ENCODE assay signal across 18 mouse cellular contexts in genomic region chr2:144161852-144162251, GRCm38 (mm10).
A peak's percentile ranks its signal among the peaks of the same experiment; 100 is the strongest.
DNase-seq lines count a peak whose midpoint lies in the region; ATAC-seq lines count a peak whose summit lies in the region.
"Had no signal": no experiment of that assay in that cellular context is flagged by ENCODE, and none has a peak within 500 bp of the region (broad histone marks: within the 10 kb centered on the region; RNA-seq: fewer than 3 reads in every experiment).

No protein-coding gene starts in this region.

- no peaks in the 10 kb centered on the region for H3K36me3 ChIP-seq in heart, embryonic 10.5 days
- H3K36me3 ChIP-seq in embryonic facial prominence, embryonic 14.5 days (ENCODE audit: control insufficient read depth, insufficient read depth, low read length): no peaks in the 10 kb centered on the region
- H3K36me3 ChIP-seq in stomach, embryonic 15.5 days: no peaks in the 10 kb centered on the region
- H3K36me3 ChIP-seq: G1E; liver, embryonic 15.5 days had no signal

- no peak for ATAC-seq in embryonic facial prominence, embryonic 14.5 days (ENCODE audit: low read depth)
- ATAC-seq in stomach, embryonic 15.5 days (ENCODE audit: insufficient read depth, low FRiP score, low read depth): no peak
- ATAC-seq: forebrain, embryonic 14.5 days had no signal

- no peaks in the 10 kb centered on the region for H3K9me3 ChIP-seq in heart, embryonic 10.5 days
- no peaks in the 10 kb centered on the region for H3K9me3 ChIP-seq in embryonic facial prominence, embryonic 14.5 days (ENCODE audit: control insufficient read depth, low read length)
- no peaks in the 10 kb centered on the region for H3K9me3 ChIP-seq in stomach, embryonic 15.5 days
- H3K9me3 ChIP-seq: G1E; liver, embryonic 15.5 days had no signal

- no peak overlapping the region for H3K4me3 ChIP-seq in heart, embryonic 10.5 days
- H3K4me3 ChIP-seq in embryonic facial prominence, embryonic 14.5 days (ENCODE audit: low read depth, low read length): no peak overlapping the region
- H3K4me3 ChIP-seq in stomach, embryonic 15.5 days (replicated peaks): no peak overlapping the region
- H3K4me3 ChIP-seq: liver, embryonic 15.5 days had no signal

- peaks cover 32% of the 10 kb centered on the region for H3K4me1 ChIP-seq in heart, embryonic 10.5 days
- H3K4me1 ChIP-seq in embryonic facial prominence, embryonic 14.5 days (ENCODE audit: control insufficient read depth, insufficient read depth, low read length): peaks cover 62% of the 10 kb centered on the region
- H3K4me1 ChIP-seq in stomach, embryonic 15.5 days: peaks cover 34% of the 10 kb centered on the region

- no peak overlapping the region for H3K9ac ChIP-seq in embryonic facial prominence, embryonic 14.5 days (ENCODE audit: low read depth, low read length)
- no peak overlapping the region for H3K9ac ChIP-seq in stomach, embryonic 15.5 days
- H3K9ac ChIP-seq: hindbrain, embryonic 14.5 days; liver, embryonic 15.5 days had no signal

- H3K4me2 ChIP-seq in embryonic facial prominence, embryonic 14.5 days (ENCODE audit: low read depth, low read length): no peak overlapping the region
- H3K4me2 ChIP-seq in stomach, embryonic 15.5 days: no peak overlapping the region
- H3K4me2 ChIP-seq: hindbrain, embryonic 14.5 days; liver, embryonic 15.5 days had no signal

- H3K27me3 ChIP-seq in heart, embryonic 10.5 days (ENCODE audit: insufficient read depth, poor library complexity, severe bottlenecking): peaks cover 36% of the 10 kb centered on the region; the same call in 1 of the 2 replicates
- no peaks in the 10 kb centered on the region for H3K27me3 ChIP-seq in embryonic facial prominence, embryonic 14.5 days (replicated peaks; ENCODE audit: control insufficient read depth, insufficient read depth, low read length)
- H3K27me3 ChIP-seq in stomach, embryonic 15.5 days (replicated peaks): no peaks in the 10 kb centered on the region

- no peak overlapping the region for H3K27ac ChIP-seq in heart, embryonic 10.5 days
- peak overlapping the region; percentile 96 for H3K27ac ChIP-seq in embryonic facial prominence, embryonic 14.5 days (replicated peaks; ENCODE audit: low read depth, low read length)
- peak overlapping the region; percentile 13; the same call in 1 of the 2 replicates for H3K27ac ChIP-seq in stomach, embryonic 15.5 days
- H3K27ac ChIP-seq: hindbrain, embryonic 14.5 days; liver, embryonic 15.5 days had no signal

- DNase-seq in heart, adult 11 months: peak; percentile 94
- no peak for DNase-seq in heart, embryonic 10.5 days (ENCODE audit: low spot score)
- peak; percentile 56 for DNase-seq in kidney, postnatal 10 days
- no peak for DNase-seq in kidney, postnatal 36 days
- DNase-seq in embryonic facial prominence, embryonic 14.5 days (ENCODE audit: low spot score): peak; percentile 52
- no peak for DNase-seq in right cerebral cortex, postnatal 4 days
- DNase-seq: adrenal gland, postnatal 14 days; B cell, adult 2 months; cerebellum, postnatal 14 days; lung, postnatal 4 days; midbrain, embryonic 14.5 days; right cerebral cortex, postnatal 25 days; thymus, postnatal 14 days had no signal

- 87% methylated on average over 1 of the region's 1 CpGs for WGBS in heart, embryonic 10.5 days
- WGBS in embryonic facial prominence, embryonic 14.5 days: 34% methylated on average over 1 of the region's 1 CpGs
- 45% methylated on average over 1 of the region's 1 CpGs for WGBS in stomach, embryonic 15.5 days

Comparison
In these comparisons a context has a peak if more than half of its experiments do, and no peak if none do; other contexts are left out.
1. DNase-seq: peak in heart, adult 11 months (single experiment), kidney, postnatal 10 days (single experiment) and embryonic facial prominence, embryonic 14.5 days (single experiment); none in heart, embryonic 10.5 days (single experiment), kidney, postnatal 36 days (0 of 2) and right cerebral cortex, postnatal 4 days (single experiment).